Mouse (Mus musculus) intestine, embryonic 14.5 days (tissue): Measurements from ENCODE around the gene Zfp597. TPM values are rescaled to one million over a fixed set of nuclear protein-coding genes. Genes with fewer than 3 reads are reported as not detected.
"Not testable (repeated sequence)": the region's sequence is repeated elsewhere in the genome, so short reads cannot be mapped to it uniquely, and the experiment has no call there.

Source experiments
- ATAC-seq: fragments of 200-750 bp; cut with Nextera tagmentation; replicated peaks from 2 replicates; pipeline ENCODE4 v1.8.0; 2017; ENCODE audit warnings: low read depth, moderate number of reproducible peaks, moderate TSS enrichment, moderate library complexity; ENCODE audit not compliant: low FRiP score, low TSS enrichment
- DNase-seq: peaks from one replicate; pipeline ENCODE4 v3.0.0-alpha.2; 2018; ENCODE audit warnings: low spot score
- H3K27ac ChIP-seq: fragments of 300-500 bp; sonication (generic); 2 replicates; pipeline ENCODE4 v1.5.1; 2014; ENCODE audit warnings: low read depth, mild to moderate bottlenecking, control low read depth
- H3K27me3 ChIP-seq: fragments of 300-500 bp; sonication (generic); replicated peaks from 2 replicates; pipeline ENCODE4 v1.6.1; 2014; ENCODE audit warnings: low read length, control low read depth; ENCODE audit not compliant: control insufficient read depth, insufficient read depth
- H3K36me3 ChIP-seq: fragments of 300-500 bp; sonication (generic); 2 replicates; pipeline ENCODE4 v1.6.1; 2014; ENCODE audit warnings: low read length, control low read depth; ENCODE audit not compliant: control insufficient read depth, insufficient read depth
- H3K4me1 ChIP-seq: fragments of 300-500 bp; sonication (generic); replicated peaks from 2 replicates; pipeline ENCODE4 v1.6.1; 2014; ENCODE audit warnings: low read length, control low read depth, mixed read lengths; ENCODE audit not compliant: control insufficient read depth, insufficient read depth
- H3K4me2 ChIP-seq: fragments of 300-500 bp; sonication (generic); 2 replicates; pipeline ENCODE4 v1.6.1; 2014; ENCODE audit warnings: low read length
- H3K4me3 ChIP-seq: fragments of 300-500 bp; sonication (generic); 2 replicates; pipeline ENCODE4 v1.5.1; 2014; ENCODE audit warnings: low read depth, low read length, control low read depth, mixed read lengths
- H3K9ac ChIP-seq: fragments of 300-500 bp; sonication (generic); 2 replicates; pipeline ENCODE4 v1.6.1; 2014; ENCODE audit warnings: mild to moderate bottlenecking, low read length
- H3K9me3 ChIP-seq: fragments of 300-500 bp; sonication (generic); 2 replicates; pipeline ENCODE4 v1.6.1; 2016; ENCODE audit warnings: low read length, control low read depth; ENCODE audit not compliant: control insufficient read depth
- WGBS: fragments of 180-500 bp; shearing (Covaris S2); extraction: QIAGEN DNeasy Blood & Tissue Kit; methylation state at CpG from one replicate; pipeline ENCODE4 v1.1.7; 2014; 5-methylcytosine and 5-hydroxymethylcytosine counted together
- microRNA-seq: library from miRNA; unstranded; fragments of <30 nt; microRNA quantifications from one replicate; pipeline ENCODE4, GENCODE M21; 2016
- polyA plus RNA-seq: library from polyadenylated mRNA; unstranded; fragments of >200 nt; fragmentation: Nextera tagmentation; extraction: Ambion mirVana; gene quantifications from 2 replicates; pipeline ENCODE4 v1.2.1, GENCODE M21; 2014

Gene Zfp597
- polyA plus RNA-seq, 1 experiment from 2014 or later, result 5.8 TPM

GRCm38 (mm10) chr16:3830588-3831109 lies 53.7 kb downstream of the Zfp597 start, which contains the start of gene Olfr15:
Olfr15 (plus strand) TSS chr16:3830878.
- H3K27me3 ChIP-seq, result no peaks in the 10 kb centered on the region
- no peaks in the 10 kb centered on the region for H3K36me3 ChIP-seq
- ATAC-seq (no peak), DNase-seq (no peak)
- no peaks in the 10 kb centered on the region for H3K4me1 ChIP-seq
- no peaks in the 10 kb centered on the region for H3K9me3 ChIP-seq
- no peak within 1 kb of the TSS for H3K27ac ChIP-seq
- no peak within 1 kb of the TSS for H3K4me2 ChIP-seq
- H3K4me3 ChIP-seq, result no peak within 1 kb of the TSS
- no peak within 1 kb of the TSS for H3K9ac ChIP-seq

GRCm38 (mm10) chr16:3829727-3830126 lies 54.6 kb downstream of the Zfp597 start:
- no peak for ATAC-seq
- H3K4me2 ChIP-seq, result no peak overlapping the region
- 79% methylated on average over 2 of the region's 2 CpGs for WGBS

GRCm38 (mm10) chr16:3828021-3828420 lies 56.3 kb downstream of the Zfp597 start:
- Histone ChIP-seq H3K36me3 (no peaks in the 10 kb centered on the region), H3K4me2 (no peak overlapping the region), H3K27ac (no peak overlapping the region), H3K4me3 (no peak overlapping the region), H3K4me1 (no peaks in the 10 kb centered on the region), H3K27me3 (no peaks in the 10 kb centered on the region), H3K9ac (no peak overlapping the region), H3K9me3 (no peaks in the 10 kb centered on the region)
- no peak for ATAC-seq
- DNase-seq, result no peak
- 49% methylated on average over 3 of the region's 3 CpGs for WGBS

More at GRCm38 (mm10) chr16:3829727-3830126, 54.6 kb downstream of the Zfp597 start:
- no peak overlapping the region for H3K4me3 ChIP-seq
- no peak overlapping the region for H3K27ac ChIP-seq
- no peaks in the 10 kb centered on the region for H3K27me3 ChIP-seq
- no peak overlapping the region for H3K9ac ChIP-seq
- no peaks in the 10 kb centered on the region for H3K4me1 ChIP-seq
- H3K36me3 ChIP-seq, result no peaks in the 10 kb centered on the region
- H3K9me3 ChIP-seq, result no peaks in the 10 kb centered on the region
- DNase-seq, result no peak

- no peak for ATAC-seq
- WGBS, result 89% methylated on average over 2 of the region's 2 CpGs
- Histone ChIP-seq H3K4me1 (no peaks in the 10 kb centered on the region), H3K4me3 (no peak overlapping the region), H3K27me3 (no peaks in the 10 kb centered on the region), H3K4me2 (no peak overlapping the region), H3K9ac (no peak overlapping the region), H3K36me3 (no peaks in the 10 kb centered on the region), H3K27ac (no peak overlapping the region), H3K9me3 (no peaks in the 10 kb centered on the region)
- DNase-seq, result no peak
These were observed 64.2 kb downstream of the Zfp597 start for GRCm38 (mm10) chr16:3820202-3820601.

- not testable (repeated sequence) for H3K4me2 ChIP-seq, DNase-seq, ATAC-seq, H3K36me3 ChIP-seq, H3K9ac ChIP-seq, H3K4me1 ChIP-seq, H3K27me3 ChIP-seq, H3K4me3 ChIP-seq, H3K9me3 ChIP-seq, H3K27ac ChIP-seq
- WGBS, result 74% methylated on average over 6 of the region's 6 CpGs
These were observed 69.7 kb downstream of the Zfp597 start for GRCm38 (mm10) chr16:3814667-3815066.

Small RNA genes lying within 50 kb of the gene (microRNA-seq; reads per million reads assigned to microRNA genes)
- not detected for gene Gm23493

Other genes starting within 250 kb of the Zfp597 start
- 0.09 and 0.16 TPM in 2 replicates for gene Mefv, start 166.5 kb downstream of the Zfp597 start, polyA plus RNA-seq
- 27.3 and 33.7 TPM in 2 replicates for gene Zfp263, start 140.5 kb downstream of the Zfp597 start, polyA plus RNA-seq
- not detected in 2 replicates for gene Olfr15, start 53.7 kb downstream of the Zfp597 start, polyA plus RNA-seq
- 1.2 and 1.3 TPM in 2 replicates for gene Zfp174, start 37.3 kb downstream of the Zfp597 start, polyA plus RNA-seq
- gene Naa60, start 12.2 kb downstream of the Zfp597 start, polyA plus RNA-seq, result 46.9 and 47.3 TPM in 2 replicates
- gene Gm20695, start 87 bp upstream of the Zfp597 start, polyA plus RNA-seq, result 1.7 and 2.0 TPM in 2 replicates
- gene 1700037C18Rik, start 24.1 kb upstream of the Zfp597 start, polyA plus RNA-seq, result 4.8 and 5.3 TPM in 2 replicates
- gene Cluap1, start 24.2 kb upstream of the Zfp597 start, polyA plus RNA-seq, result 21.8 and 24.3 TPM in 2 replicates
- gene Nlrc3, start 92.1 kb upstream of the Zfp597 start, polyA plus RNA-seq, result 0.84 and 1.6 TPM in 2 replicates
- 23.5 and 23.8 TPM in 2 replicates for gene Slx4, start 119.2 kb upstream of the Zfp597 start, polyA plus RNA-seq
- gene Dnase1, start 152.4 kb upstream of the Zfp597 start, polyA plus RNA-seq, result 4.4 and 7.4 TPM in 2 replicates
- gene Trap1, start 193.3 kb upstream of the Zfp597 start, polyA plus RNA-seq, result 118 and 122 TPM in 2 replicates